Mouse (Mus musculus): ENCODE data around the gene Cyp46a1. TPM values are rescaled to one million over a fixed set of nuclear protein-coding genes. Genes with fewer than 3 reads are reported as not detected.

Gene Cyp46a1
- polyA plus RNA-seq, 1 experiment, result 1.8 TPM

GRCm38 (mm10) chr12:108371429-108371765 is 37.2 kb downstream of the Cyp46a1 start:
- TF ChIP-seq POLR2A (IDR thresholded peaks at IDR 0.05; ENCODE audit: low read depth, low read length) (no peak), CTCF (IDR thresholded peaks at IDR 0.05; ENCODE audit: borderline replicate concordance, insufficient read depth, low read length) (no peak)
- H3K4me1 ChIP-seq (ENCODE audit: control insufficient read depth, insufficient read depth, low read length), result peaks cover 6% of the 10 kb centered on the region
- H3K4me3 ChIP-seq (ENCODE audit: insufficient read depth, low read length), result no peak overlapping the region
- no peak overlapping the region for H3K27ac ChIP-seq (ENCODE audit: insufficient read depth, low read length)

- Histone ChIP-seq H3K4me3 (ENCODE audit: insufficient read depth, low read length) (no peak overlapping the region), H3K4me1 (ENCODE audit: control insufficient read depth, insufficient read depth, low read length) (peaks cover 6% of the 10 kb centered on the region), H3K27ac (ENCODE audit: insufficient read depth, low read length) (no peak overlapping the region)
- TF ChIP-seq CTCF (IDR thresholded peaks at IDR 0.05; ENCODE audit: borderline replicate concordance, insufficient read depth, low read length) (no peak), POLR2A (IDR thresholded peaks at IDR 0.05; ENCODE audit: low read depth, low read length) (no peak)
Measured at GRCm38 (mm10) chr12:108372241-108372640, 38.1 kb downstream of the Cyp46a1 start.

GRCm38 (mm10) chr12:108373611-108374010 is 39.4 kb downstream of the Cyp46a1 start:
- H3K27ac ChIP-seq (ENCODE audit: insufficient read depth, low read length), result no peak overlapping the region
- peaks cover 6% of the 10 kb centered on the region for H3K4me1 ChIP-seq (ENCODE audit: control insufficient read depth, insufficient read depth, low read length)
- TF ChIP-seq CTCF (IDR thresholded peaks at IDR 0.05; ENCODE audit: borderline replicate concordance, insufficient read depth, low read length) (no peak), POLR2A (IDR thresholded peaks at IDR 0.05; ENCODE audit: low read depth, low read length) (no peak)
- H3K4me3 ChIP-seq (ENCODE audit: insufficient read depth, low read length), result no peak overlapping the region

- no peak overlapping the region for H3K4me3 ChIP-seq (ENCODE audit: insufficient read depth, low read length)
- H3K4me1 ChIP-seq (ENCODE audit: control insufficient read depth, insufficient read depth, low read length), result peaks cover 6% of the 10 kb centered on the region
- H3K27ac ChIP-seq (ENCODE audit: insufficient read depth, low read length), result no peak overlapping the region
- TF ChIP-seq POLR2A (IDR thresholded peaks at IDR 0.05; ENCODE audit: low read depth, low read length), result no peak
- no peak for TF ChIP-seq CTCF (IDR thresholded peaks at IDR 0.05; ENCODE audit: borderline replicate concordance, insufficient read depth, low read length)
Measured at GRCm38 (mm10) chr12:108374689-108375088, 40.5 kb downstream of the Cyp46a1 start.

- no peak for TF ChIP-seq POLR2A (IDR thresholded peaks at IDR 0.05; ENCODE audit: low read depth, low read length)
- no peak for TF ChIP-seq CTCF (IDR thresholded peaks at IDR 0.05; ENCODE audit: borderline replicate concordance, insufficient read depth, low read length)
- Histone ChIP-seq H3K27ac (ENCODE audit: insufficient read depth, low read length) (no peak overlapping the region), H3K4me1 (ENCODE audit: control insufficient read depth, insufficient read depth, low read length) (no peaks in the 10 kb centered on the region), H3K4me3 (ENCODE audit: insufficient read depth, low read length) (no peak overlapping the region)
Measured at GRCm38 (mm10) chr12:108378379-108379133, 44.4 kb downstream of the Cyp46a1 start.

- no peak overlapping the region for H3K4me3 ChIP-seq (ENCODE audit: insufficient read depth, low read length)
- TF ChIP-seq CTCF (IDR thresholded peaks at IDR 0.05; ENCODE audit: borderline replicate concordance, insufficient read depth, low read length) (no peak), POLR2A (IDR thresholded peaks at IDR 0.05; ENCODE audit: low read depth, low read length) (no peak)
- H3K27ac ChIP-seq (ENCODE audit: insufficient read depth, low read length), result no peak overlapping the region
- H3K4me1 ChIP-seq (ENCODE audit: control insufficient read depth, insufficient read depth, low read length), result no peaks in the 10 kb centered on the region; the same call in 1 of the 2 replicates
Measured at GRCm38 (mm10) chr12:108386476-108387232, 52.5 kb downstream of the Cyp46a1 start.

GRCm38 (mm10) chr12:108389718-108390117 is 55.5 kb downstream of the Cyp46a1 start:
- no peak for TF ChIP-seq CTCF (IDR thresholded peaks at IDR 0.05; ENCODE audit: borderline replicate concordance, insufficient read depth, low read length)
- TF ChIP-seq POLR2A (IDR thresholded peaks at IDR 0.05; ENCODE audit: low read depth, low read length), result no peak
- no peak overlapping the region for H3K4me3 ChIP-seq (ENCODE audit: insufficient read depth, low read length)
- no peak overlapping the region for H3K27ac ChIP-seq (ENCODE audit: insufficient read depth, low read length)
- peaks cover 22% of the 10 kb centered on the region for H3K4me1 ChIP-seq (ENCODE audit: control insufficient read depth, insufficient read depth, low read length)

GRCm38 (mm10) chr12:108392254-108393044 is 58.3 kb downstream of the Cyp46a1 start:
- Histone ChIP-seq H3K4me1 (ENCODE audit: control insufficient read depth, insufficient read depth, low read length) (peaks cover 39% of the 10 kb centered on the region), H3K27ac (ENCODE audit: insufficient read depth, low read length) (peak overlapping the region; percentile 81), H3K4me3 (ENCODE audit: insufficient read depth, low read length) (no peak overlapping the region)
- no peak for TF ChIP-seq POLR2A (IDR thresholded peaks at IDR 0.05; ENCODE audit: low read depth, low read length)
- no peak for TF ChIP-seq CTCF (IDR thresholded peaks at IDR 0.05; ENCODE audit: borderline replicate concordance, insufficient read depth, low read length)

GRCm38 (mm10) chr12:108393082-108393481 is 58.9 kb downstream of the Cyp46a1 start:
- H3K4me1 ChIP-seq (ENCODE audit: control insufficient read depth, insufficient read depth, low read length), result peaks cover 39% of the 10 kb centered on the region

More at GRCm38 (mm10) chr12:108393082-108393481, 58.9 kb downstream of the Cyp46a1 start:
- H3K27ac ChIP-seq (ENCODE audit: insufficient read depth, low read length), result peak overlapping the region; percentile 81
- no peak for TF ChIP-seq CTCF (IDR thresholded peaks at IDR 0.05; ENCODE audit: borderline replicate concordance, insufficient read depth, low read length)
- TF ChIP-seq POLR2A (IDR thresholded peaks at IDR 0.05; ENCODE audit: low read depth, low read length), result no peak
- no peak overlapping the region for H3K4me3 ChIP-seq (ENCODE audit: insufficient read depth, low read length)

Measured in embryonic fibroblast, embryonic 13.5 days (primary cell).